Mouse (Mus musculus) mesoderm, embryonic 11.5 days (tissue): ENCODE results near the gene Ttll5.

Experiments used
- DNase-seq: peaks from one replicate; pipeline ENCODE4 v3.0.0-alpha.2; 2012; ENCODE audit warnings: low read depth, low spot score

The Ttll5 gene

GRCm38 (mm10) chr12:86094075-86094474, 269.6 kb downstream of the Ttll5 start:
- DNase-seq, result no peak

DNA sequence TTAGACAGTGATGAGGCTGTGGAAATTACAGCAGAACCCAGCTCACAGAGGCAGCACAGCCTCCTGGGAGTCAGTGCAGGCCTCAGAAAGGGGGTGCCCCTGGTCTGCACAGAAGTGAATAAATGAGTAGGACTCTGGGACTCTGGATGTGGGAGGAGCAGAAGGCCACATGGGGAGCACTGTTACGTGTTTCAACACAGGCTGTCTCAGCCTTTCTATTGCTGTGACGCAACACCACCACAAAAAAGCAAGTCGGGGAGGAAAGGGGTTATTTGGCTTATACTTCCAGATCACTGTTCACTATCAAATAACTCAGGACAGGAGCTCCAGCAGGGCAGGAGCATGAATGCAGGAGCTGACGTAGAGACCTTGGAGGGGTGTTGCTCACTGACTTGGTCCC, 271.3 kb downstream of the Ttll5 start:
- DNase-seq, result no peak

- no peak for DNase-seq
Measured at GRCm38 (mm10) chr12:86097781-86098180, 273.3 kb downstream of the Ttll5 start.

DNA sequence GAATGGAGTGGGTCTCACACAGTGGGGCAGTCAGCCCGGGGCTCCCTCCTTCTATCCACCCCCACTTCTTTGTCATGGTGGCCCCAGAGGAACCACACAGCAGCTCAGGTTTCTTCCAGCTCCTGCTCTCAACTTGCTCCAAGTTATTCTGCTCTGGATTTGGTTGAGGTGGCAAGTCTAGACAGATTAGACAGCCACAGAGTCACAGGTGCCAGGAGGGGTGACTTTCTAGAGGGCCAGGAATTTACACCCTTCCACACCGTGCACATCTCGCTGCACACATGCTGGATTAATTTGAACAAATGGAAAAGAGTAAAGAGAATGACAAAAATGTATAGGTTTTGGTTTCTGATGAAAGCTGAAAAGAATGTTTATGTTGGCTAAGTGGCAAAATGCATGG, 276.3 kb downstream of the Ttll5 start:
- DNase-seq, result no peak

GRCm38 (mm10) chr12:86102686-86103085, 278.2 kb downstream of the Ttll5 start:
- no peak for DNase-seq

- no peak for DNase-seq
Measured at GRCm38 (mm10) chr12:86103391-86103790, 278.9 kb downstream of the Ttll5 start.

DNA sequence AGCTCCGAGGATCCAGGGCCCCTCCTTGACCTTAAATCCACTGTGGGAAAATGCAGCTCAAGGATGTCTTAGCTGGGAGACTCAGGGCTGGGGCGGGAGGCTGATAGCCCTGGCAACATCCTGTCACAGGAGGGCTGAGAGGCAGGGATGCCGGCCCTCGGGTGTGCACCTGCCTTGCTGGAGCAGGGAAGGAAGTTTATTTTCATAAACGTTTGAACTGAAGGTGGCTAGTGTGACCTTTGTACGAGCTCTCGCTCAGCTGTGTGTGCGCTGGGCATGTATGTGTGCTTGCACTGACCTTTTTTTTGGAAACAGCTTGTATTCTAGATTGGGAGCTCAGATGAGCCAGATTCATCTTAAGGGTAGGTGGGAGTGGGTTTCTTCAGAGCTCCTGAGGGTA, 279.4 kb downstream of the Ttll5 start:
- no peak for DNase-seq

DNA sequence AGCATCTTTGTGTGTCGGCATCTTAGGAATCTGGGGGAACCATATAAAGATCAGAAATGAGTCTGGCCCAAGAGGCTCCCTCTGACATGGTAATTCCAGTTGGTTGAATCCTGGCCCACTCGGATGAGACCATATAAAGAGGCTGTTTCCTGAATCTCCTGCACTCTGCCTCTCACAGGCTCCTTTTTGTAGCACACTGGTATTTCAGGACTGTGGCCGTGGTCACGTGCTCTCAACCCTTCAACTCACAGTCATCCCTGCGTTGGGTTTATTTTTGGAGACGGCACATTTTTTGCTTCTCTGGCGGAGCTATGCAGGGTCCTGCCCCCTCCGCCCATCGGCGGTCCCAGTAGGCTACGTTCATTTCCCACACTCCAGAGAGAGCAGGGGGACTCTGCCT, 279.8 kb downstream of the Ttll5 start:
- DNase-seq, result no peak

DNA sequence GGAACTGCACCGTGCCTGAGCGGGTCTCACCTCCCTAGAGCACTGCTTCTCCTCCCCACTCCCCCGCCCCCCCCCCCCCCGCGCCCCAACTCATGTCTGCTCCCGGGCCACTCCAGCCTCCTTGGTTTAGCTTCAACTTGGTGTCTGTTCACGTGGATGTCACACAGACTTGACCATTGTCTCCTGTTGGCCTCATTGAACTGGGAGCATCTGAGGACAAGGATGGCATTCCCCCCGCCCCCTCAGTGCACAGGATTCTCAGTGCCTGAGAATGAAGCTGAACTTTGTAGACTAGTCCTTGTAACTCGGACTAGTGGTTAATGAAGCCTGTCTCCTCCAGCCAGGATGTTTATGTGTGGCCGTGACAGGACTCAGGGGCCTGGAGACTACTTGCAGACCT, 281.1 kb downstream of the Ttll5 start:
- no peak for DNase-seq

DNA sequence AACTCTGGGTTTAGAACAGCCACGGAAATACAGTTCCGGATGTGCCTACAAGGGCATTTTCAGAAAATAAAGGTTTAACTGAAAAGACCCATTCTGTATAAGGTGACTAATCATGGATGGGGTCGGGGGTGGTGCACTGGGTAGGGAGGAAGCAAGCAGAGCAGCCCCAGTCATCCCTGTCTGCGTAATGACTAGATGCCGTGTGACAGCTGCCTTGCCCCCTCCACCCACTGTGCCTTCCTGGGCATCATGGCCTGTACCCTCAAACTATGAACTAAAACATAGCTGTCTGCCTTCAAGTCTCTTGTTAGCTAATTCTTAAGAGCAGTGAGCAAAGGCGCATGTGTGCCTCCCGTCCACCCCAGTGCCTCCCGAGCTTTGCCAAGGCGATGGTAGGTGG, 281.6 kb downstream of the Ttll5 start:
- no peak for DNase-seq

GRCm38 (mm10) chr12:86107645-86108044, 283.2 kb downstream of the Ttll5 start:
- DNase-seq, result no peak

DNA sequence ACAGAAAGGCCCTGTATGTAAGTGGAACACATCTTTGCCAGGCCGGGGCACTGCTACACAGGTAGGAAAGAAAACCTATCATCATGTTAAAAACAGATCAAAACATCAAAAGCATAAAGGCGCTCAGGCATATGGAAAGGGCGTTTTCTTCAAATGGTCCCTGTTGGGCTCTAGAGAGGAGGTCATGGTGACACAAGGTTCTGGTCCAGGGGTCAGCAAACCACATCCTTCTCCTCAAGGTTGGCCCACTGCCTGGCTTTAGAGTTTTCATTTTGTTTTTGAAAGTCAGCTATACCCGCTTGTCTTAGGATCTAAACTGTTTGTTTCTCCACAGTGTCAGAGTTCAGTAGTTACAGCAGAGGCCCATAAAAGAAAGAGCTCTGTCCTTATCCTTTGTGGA, 285.1 kb downstream of the Ttll5 start:
- no peak for DNase-seq

DNA sequence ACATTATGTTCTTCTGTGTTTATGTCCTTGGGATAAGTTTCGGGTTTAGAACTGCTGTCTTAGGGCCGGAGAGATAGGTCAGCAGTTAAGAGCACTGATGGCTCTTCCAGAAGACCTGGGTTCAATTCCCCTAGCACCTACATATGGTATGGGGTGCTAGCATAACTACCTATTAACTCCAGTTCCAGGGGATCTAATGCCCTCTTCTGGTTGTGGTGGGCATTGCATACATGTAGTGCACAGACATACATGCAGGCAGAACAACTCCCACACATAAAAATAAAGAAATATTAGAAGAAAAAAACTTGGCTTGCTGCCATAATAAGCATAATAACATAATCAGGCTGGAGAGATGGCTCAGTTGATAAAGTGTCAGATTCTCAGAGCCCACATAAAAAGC, 286.2 kb downstream of the Ttll5 start:
- no peak for DNase-seq
